Mouse (Mus musculus) hindbrain, postnatal 0 days (tissue): ENCODE data around the gene Gramd1c. TPM values are rescaled to one million over a fixed set of nuclear protein-coding genes. Genes with fewer than 3 reads are reported as not detected.

Source experiments
- ATAC-seq: fragments of 200-750 bp; cut with Nextera tagmentation; 2 replicates; pipeline ENCODE4 v1.8.0; 2017; ENCODE audit warnings: mild to moderate bottlenecking, moderate TSS enrichment, moderate library complexity
- DNase-seq: peaks from one replicate; pipeline ENCODE4 v3.0.0-alpha.2; 2015; ENCODE audit warnings: low spot score
- H3K27ac ChIP-seq: fragments of 300-500 bp; sonication (generic); 2 replicates; pipeline ENCODE4 v1.5.1; 2014; ENCODE audit warnings: mild to moderate bottlenecking
- H3K27me3 ChIP-seq: fragments of 300-500 bp; sonication (generic); 2 replicates; pipeline ENCODE4 v1.6.1; 2014; ENCODE audit warnings: low read length, mixed read lengths; ENCODE audit not compliant: insufficient read depth
- H3K36me3 ChIP-seq: fragments of 300-500 bp; sonication (generic); 2 replicates; pipeline ENCODE4 v1.6.1; 2014; ENCODE audit warnings: low read length, mixed read lengths; ENCODE audit not compliant: insufficient read depth
- H3K4me1 ChIP-seq: fragments of 300-500 bp; sonication (generic); 2 replicates; pipeline ENCODE4 v1.6.1; 2014; ENCODE audit warnings: antibody characterized with exemption, low read length, mixed read lengths; ENCODE audit not compliant: insufficient read depth
- H3K4me2 ChIP-seq: fragments of 300-500 bp; sonication (generic); 2 replicates; pipeline ENCODE4 v1.6.1; 2014; ENCODE audit warnings: low read depth, mild to moderate bottlenecking, low read length, moderate library complexity, mixed read lengths
- H3K4me3 ChIP-seq: fragments of 300-500 bp; sonication (generic); 2 replicates; pipeline ENCODE4 v1.5.1; 2014; ENCODE audit warnings: low read length
- H3K9ac ChIP-seq: fragments of 300-500 bp; sonication (generic); replicated peaks from 2 replicates; pipeline ENCODE4 v1.6.1; 2014; ENCODE audit warnings: mild to moderate bottlenecking, low read length, moderate library complexity, mixed read lengths
- H3K9me3 ChIP-seq: fragments of 300-500 bp; sonication (generic); 2 replicates; pipeline ENCODE4 v1.6.1; 2016; ENCODE audit warnings: low read length, mixed read lengths
- CTCF ChIP-seq: IDR thresholded peaks from 2 replicates; pipeline ENCODE4 v1.5.1; 2016; ENCODE audit warnings: antibody characterized with exemption, control low read depth, low read depth
- WGBS: fragments of 180-500 bp; shearing (Covaris S2); extraction: QIAGEN DNeasy Blood & Tissue Kit; methylation state at CpG from one replicate; pipeline ENCODE4 v1.1.7; 2014; 5-methylcytosine and 5-hydroxymethylcytosine counted together
- polyA plus RNA-seq: library from polyadenylated mRNA; unstranded; fragments of >200 nt; fragmentation: Nextera tagmentation; extraction: Ambion mirVana; gene quantifications from 2 replicates; pipeline ENCODE4 v1.2.1, GENCODE M21; 2015
- total RNA-seq: library from RNA; depleted of rRNA; stranded (reverse); fragments of >200 nt; gene quantifications from 2 replicates; pipeline ENCODE4 v1.2.3, GENCODE M21; 2014

Gene Gramd1c
- total and polyA plus RNA-seq, 2 experiments from 2014 or later = 0.63 to 2.6 TPM

DNA sequence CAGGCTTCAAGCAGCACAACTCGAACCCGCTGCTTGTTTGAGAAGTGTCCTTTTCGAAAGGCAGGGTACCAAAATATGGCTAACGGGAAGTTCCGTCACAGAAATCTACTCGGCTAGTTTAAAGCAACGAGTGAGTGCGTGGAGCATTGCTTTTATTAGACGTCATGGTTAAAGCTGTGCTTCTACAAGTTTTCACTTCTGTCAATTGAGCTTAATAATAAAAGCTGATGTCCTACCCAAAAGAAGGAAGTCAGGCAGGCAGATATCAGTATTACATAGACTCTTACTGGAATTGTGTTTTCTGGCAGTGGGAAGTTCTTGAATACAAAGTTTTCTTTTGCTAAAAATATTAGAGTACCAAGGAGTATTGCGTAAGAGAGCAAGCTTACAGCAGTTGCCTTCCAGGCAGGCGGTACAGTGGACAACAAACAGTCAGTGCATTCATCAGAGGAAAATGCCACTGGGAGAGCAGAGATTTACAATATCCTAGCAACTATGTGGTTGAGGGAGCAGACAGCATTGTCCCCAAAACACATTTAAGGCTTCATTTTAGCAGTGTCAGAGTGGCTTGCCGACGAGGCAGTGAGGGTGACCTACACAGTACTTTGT is 97.3 kb downstream of the Gramd1c start:
- no peak overlapping the region for H3K4me3 ChIP-seq
- 60% methylated on average over 13 of the region's 13 CpGs for WGBS
- H3K36me3 ChIP-seq = no peaks in the 10 kb centered on the region
- peak overlapping the region; percentile 21; the same call in 1 of the 2 replicates for H3K27ac ChIP-seq
- DNase-seq (peak; percentile 50), ATAC-seq (peak; percentile 86)
- H3K9me3 ChIP-seq = no peaks in the 10 kb centered on the region
- no peak for TF ChIP-seq CTCF
- H3K27me3 ChIP-seq = no peaks in the 10 kb centered on the region
- H3K9ac ChIP-seq = no peak overlapping the region
- no peaks in the 10 kb centered on the region for H3K4me1 ChIP-seq
- H3K4me2 ChIP-seq = no peak overlapping the region

DNA sequence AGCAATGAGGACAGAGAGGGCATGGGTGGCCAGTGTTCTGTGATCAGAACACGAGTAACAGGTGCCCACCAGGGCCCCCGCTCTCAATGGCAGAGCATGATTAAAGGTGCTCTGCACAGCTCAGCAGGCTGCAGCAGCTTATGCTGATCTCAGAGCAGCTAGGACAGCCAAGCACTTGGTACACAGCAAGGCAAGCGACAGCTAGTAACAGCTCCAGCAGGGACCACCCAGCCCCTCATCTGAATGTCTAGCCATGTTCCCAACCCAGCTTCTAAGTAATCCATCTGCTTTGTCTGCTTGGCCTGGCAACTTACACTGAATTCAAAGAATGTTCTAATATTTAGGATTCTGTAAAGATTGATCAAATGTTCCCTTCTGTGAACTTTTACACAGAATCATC is 99.4 kb downstream of the Gramd1c start:
- 60% methylated on average over 3 of the region's 3 CpGs for WGBS
- H3K27me3 ChIP-seq = no peaks in the 10 kb centered on the region
- H3K9ac ChIP-seq = no peak overlapping the region
- H3K4me2 ChIP-seq = no peak overlapping the region
- no peaks in the 10 kb centered on the region for H3K36me3 ChIP-seq
- H3K27ac ChIP-seq = no peak overlapping the region
- TF ChIP-seq CTCF = no peak
- no peak for ATAC-seq
- H3K4me3 ChIP-seq = no peak overlapping the region
- no peaks in the 10 kb centered on the region for H3K4me1 ChIP-seq
- no peaks in the 10 kb centered on the region for H3K9me3 ChIP-seq
- DNase-seq = no peak

DNA sequence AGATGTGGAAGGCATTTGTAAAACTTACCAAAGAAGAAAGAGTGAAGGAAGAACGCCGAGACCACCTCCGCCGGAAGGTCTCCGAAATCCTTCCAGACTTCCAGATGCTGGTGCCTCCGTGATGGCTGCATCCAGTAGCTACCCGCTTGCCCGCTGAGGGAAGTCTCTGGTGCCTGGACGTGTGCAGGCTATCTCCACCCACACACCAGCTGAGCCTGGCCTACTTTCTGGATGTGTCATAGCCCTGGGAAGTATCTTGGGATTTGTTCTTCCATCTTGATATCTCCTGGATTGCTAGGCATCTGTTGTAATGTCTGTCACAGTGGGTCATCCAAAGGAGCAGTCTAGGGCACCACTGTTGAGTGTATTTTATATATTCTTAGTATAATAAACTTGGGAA is 99.9 kb downstream of the Gramd1c start:
- Histone ChIP-seq H3K27me3 (no peaks in the 10 kb centered on the region), H3K36me3 (no peaks in the 10 kb centered on the region), H3K9ac (no peak overlapping the region), H3K9me3 (no peaks in the 10 kb centered on the region), H3K4me2 (no peak overlapping the region), H3K27ac (no peak overlapping the region), H3K4me1 (no peaks in the 10 kb centered on the region), H3K4me3 (no peak overlapping the region)
- DNase-seq (no peak), ATAC-seq (no peak)
- WGBS = 90% methylated on average over 9 of the region's 9 CpGs
- TF ChIP-seq CTCF = no peak

DNA sequence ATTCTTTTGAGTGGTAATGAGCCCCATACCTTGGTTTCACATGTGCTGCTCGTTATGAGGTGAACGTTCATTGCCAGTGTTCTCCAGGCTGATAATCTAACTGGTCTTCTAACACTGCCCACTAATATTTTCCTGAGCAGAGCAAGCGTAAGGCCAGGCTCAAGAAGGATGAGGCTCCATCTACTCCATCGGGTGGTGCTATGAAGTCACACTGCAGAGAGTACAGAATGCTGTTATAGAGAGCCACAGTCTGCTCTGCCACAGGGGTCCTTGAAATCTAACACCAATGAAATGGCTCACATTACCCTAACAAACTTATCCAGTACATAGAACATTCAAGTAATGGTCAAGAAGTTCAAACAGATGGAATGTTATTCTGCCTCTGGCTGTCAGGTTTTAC is 105.1 kb downstream of the Gramd1c start:
- H3K27ac ChIP-seq = no peak overlapping the region
- H3K4me1 ChIP-seq = no peaks in the 10 kb centered on the region
- no peaks in the 10 kb centered on the region for H3K27me3 ChIP-seq
- WGBS = 89% methylated on average over 4 of the region's 4 CpGs
- DNase-seq (no peak), ATAC-seq (no peak)
- TF ChIP-seq CTCF = no peak
- no peak overlapping the region for H3K4me3 ChIP-seq
- no peaks in the 10 kb centered on the region for H3K36me3 ChIP-seq
- no peaks in the 10 kb centered on the region for H3K9me3 ChIP-seq
- no peak overlapping the region for H3K4me2 ChIP-seq
- H3K9ac ChIP-seq = no peak overlapping the region

- no peak overlapping the region for H3K4me3 ChIP-seq
- no peak for ATAC-seq
- no peaks in the 10 kb centered on the region for H3K36me3 ChIP-seq
- H3K4me2 ChIP-seq = no peak overlapping the region
- H3K4me1 ChIP-seq = no peaks in the 10 kb centered on the region
- WGBS = 83% methylated on average over 6 of the region's 6 CpGs
- H3K27ac ChIP-seq = no peak overlapping the region
- H3K27me3 ChIP-seq = no peaks in the 10 kb centered on the region
- no peak overlapping the region for H3K9ac ChIP-seq
- TF ChIP-seq CTCF = no peak
- DNase-seq = no peak
- H3K9me3 ChIP-seq = no peaks in the 10 kb centered on the region
These were observed 108.2 kb downstream of the Gramd1c start for GRCm38 (mm10) chr16:43954913-43955312.

DNA sequence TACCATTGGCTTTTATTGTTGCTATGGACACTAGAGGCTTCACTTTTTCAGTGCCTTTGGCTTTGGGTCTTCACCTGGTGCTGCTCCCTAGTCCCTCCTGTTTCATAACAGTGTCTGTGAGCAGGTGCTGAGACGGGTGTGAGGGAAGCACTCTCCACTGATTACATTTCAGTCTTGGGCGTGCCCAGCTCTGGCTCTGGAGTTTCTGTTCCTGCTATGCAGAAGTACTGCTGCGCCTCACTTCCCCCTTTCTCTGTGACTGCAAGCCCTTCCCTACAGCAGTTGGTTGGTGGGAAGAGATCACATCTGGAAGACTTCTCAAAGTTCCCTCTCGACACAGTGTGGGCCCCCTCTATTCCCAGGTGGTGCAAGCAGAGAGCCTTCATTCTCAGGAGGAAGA is 111.6 kb downstream of the Gramd1c start:
- TF ChIP-seq CTCF = no peak
- H3K27me3 ChIP-seq = no peaks in the 10 kb centered on the region
- H3K9ac ChIP-seq = no peak overlapping the region
- DNase-seq (no peak), ATAC-seq (no peak)
- 84% methylated on average over 4 of the region's 4 CpGs for WGBS
- H3K9me3 ChIP-seq = no peaks in the 10 kb centered on the region
- no peaks in the 10 kb centered on the region for H3K4me1 ChIP-seq
- H3K27ac ChIP-seq = no peak overlapping the region
- no peaks in the 10 kb centered on the region for H3K36me3 ChIP-seq
- H3K4me3 ChIP-seq = no peak overlapping the region
- H3K4me2 ChIP-seq = no peak overlapping the region

DNA sequence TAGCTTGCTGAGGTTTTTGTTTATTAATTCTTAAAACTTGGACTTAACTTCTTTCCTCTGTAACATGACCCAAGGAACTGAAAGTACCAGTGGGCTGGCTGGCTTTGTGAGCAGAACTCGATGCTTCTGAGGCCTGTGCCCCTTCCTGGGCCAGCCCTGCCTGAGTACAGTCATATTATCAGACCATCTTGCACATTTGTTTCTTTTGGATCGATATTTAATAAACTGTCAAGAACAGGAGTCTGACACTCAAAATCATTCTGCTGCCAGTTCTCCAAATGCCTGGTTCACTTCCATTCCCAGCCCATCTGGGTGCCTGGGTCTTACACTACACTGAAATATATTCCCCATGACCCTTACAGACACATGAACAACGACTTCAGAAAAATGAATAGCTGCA is 117.3 kb downstream of the Gramd1c start:
- no peaks in the 10 kb centered on the region for H3K27me3 ChIP-seq
- H3K27ac ChIP-seq = no peak overlapping the region
- WGBS = 65% methylated on average over 3 of the region's 3 CpGs
- H3K36me3 ChIP-seq = no peaks in the 10 kb centered on the region
- no peak overlapping the region for H3K9ac ChIP-seq
- DNase-seq (no peak), ATAC-seq (no peak)
- no peaks in the 10 kb centered on the region for H3K9me3 ChIP-seq
- no peak overlapping the region for H3K4me3 ChIP-seq
- no peak for TF ChIP-seq CTCF
- no peak overlapping the region for H3K4me2 ChIP-seq
- no peaks in the 10 kb centered on the region for H3K4me1 ChIP-seq
